Mouse (Mus musculus) heart, adult 2 months (tissue): ENCODE results near the gene Nucb1.

Experiments
- EP300 ChIP-seq: fragments of 200-500 bp; IDR thresholded peaks from 2 replicates; pipeline ENCODE4 v1.6.1; 2011; ENCODE audit warnings: low read depth, low read length, control low read depth; ENCODE audit not compliant: insufficient read depth
- POLR2A ChIP-seq: fragments of 200-500 bp; IDR thresholded peaks from 2 replicates; pipeline ENCODE4 v1.6.1; 2011; ENCODE audit warnings: mild to moderate bottlenecking, low read depth, low read length, control low read depth; ENCODE audit not compliant: insufficient read depth

- TF ChIP-seq POLR2A (no peak), EP300 (no peak)
Observed at GRCm38 (mm10) chr7:45530643-45531042, 20.4 kb upstream of the Nucb1 start.
